Mouse (Mus musculus): ENCODE measurements around the gene Wdr6. TPM values are rescaled to one million over a fixed set of nuclear protein-coding genes. Genes with fewer than 3 reads are reported as not detected.

The Wdr6 gene
- polyA plus RNA-seq, 2 experiments = 91.5 to 123 TPM

GRCm38 (mm10) chr9:108573774-108574690 lies 4.5 kb downstream of the Wdr6 start:
- Histone ChIP-seq H3K4me1 (ENCODE audit: control insufficient read depth, insufficient read depth, low read length) (peaks cover 20% of the 10 kb centered on the region), H3K36me3 (ENCODE audit: control insufficient read depth, insufficient read depth, low read length) (peaks cover 54% of the 10 kb centered on the region), H3K27me3 (ENCODE audit: control insufficient read depth, insufficient read depth, low read length) (no peaks in the 10 kb centered on the region), H3K9me3 (ENCODE audit: control insufficient read depth, low read length) (no peaks in the 10 kb centered on the region), H3K9ac (ENCODE audit: low read depth, low read length, severe bottlenecking) (no peak overlapping the region), H3K4me3 (replicated peaks; ENCODE audit: low read length) (no peak overlapping the region), H3K27ac (replicated peaks; ENCODE audit: low read depth, low read length) (no peak overlapping the region), H3K4me2 (replicated peaks; ENCODE audit: low read depth, low read length, severe bottlenecking) (no peak overlapping the region)
- ATAC-seq (ENCODE audit: low FRiP score, low read depth) (no peak), DNase-seq (ENCODE audit: low spot score) (peak; percentile 50)
- no peak for TF ChIP-seq POLR2A (IDR thresholded peaks at IDR 0.05; ENCODE audit: borderline replicate concordance, extremely low read depth, insufficient read depth, insufficient read length)
- 57% methylated on average over 25 of the region's 26 CpGs for WGBS

DNA sequence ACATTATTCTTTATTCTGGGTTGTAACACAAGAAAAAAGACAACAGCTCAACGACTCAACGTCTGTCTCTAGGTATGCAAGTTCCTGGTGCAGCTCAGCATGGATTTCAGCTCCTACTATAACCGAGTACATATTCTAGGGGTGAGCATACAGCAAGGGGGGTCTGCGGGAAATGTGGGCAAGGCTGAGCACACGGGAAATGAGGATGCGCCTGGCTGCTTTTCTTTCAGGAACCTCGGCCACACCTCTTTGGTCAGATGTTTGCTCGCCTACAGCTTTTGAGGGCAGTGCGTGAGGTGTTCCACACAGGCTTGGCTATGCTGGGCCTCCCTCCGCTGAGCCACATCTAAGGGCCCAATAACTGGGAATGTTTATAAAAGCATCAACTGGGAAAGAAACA lies 6.2 kb downstream of the Wdr6 start:
- DNase-seq (ENCODE audit: low spot score) = no peak
- Histone ChIP-seq H3K36me3 (ENCODE audit: control insufficient read depth, insufficient read depth, low read length) (peaks cover 54% of the 10 kb centered on the region), H3K4me1 (ENCODE audit: control insufficient read depth, insufficient read depth, low read length) (peaks cover 20% of the 10 kb centered on the region), H3K4me3 (replicated peaks; ENCODE audit: low read length) (no peak overlapping the region), H3K27ac (replicated peaks; ENCODE audit: low read depth, low read length) (no peak overlapping the region), H3K9ac (ENCODE audit: low read depth, low read length, severe bottlenecking) (no peak overlapping the region), H3K4me2 (replicated peaks; ENCODE audit: low read depth, low read length, severe bottlenecking) (no peak overlapping the region), H3K9me3 (ENCODE audit: control insufficient read depth, low read length) (no peaks in the 10 kb centered on the region), H3K27me3 (ENCODE audit: control insufficient read depth, insufficient read depth, low read length) (no peaks in the 10 kb centered on the region)
- TF ChIP-seq POLR2A (IDR thresholded peaks at IDR 0.05; ENCODE audit: borderline replicate concordance, extremely low read depth, insufficient read depth, insufficient read length) = no peak
- no peak for ATAC-seq (ENCODE audit: low FRiP score, low read depth)
- 85% methylated on average over 10 of the region's 10 CpGs for WGBS

- Histone ChIP-seq H3K4me2 (replicated peaks; ENCODE audit: low read depth, low read length, severe bottlenecking) (no peak overlapping the region), H3K27ac (replicated peaks; ENCODE audit: low read depth, low read length) (no peak overlapping the region), H3K4me1 (ENCODE audit: control insufficient read depth, insufficient read depth, low read length) (peaks cover 12% of the 10 kb centered on the region), H3K27me3 (ENCODE audit: control insufficient read depth, insufficient read depth, low read length) (no peaks in the 10 kb centered on the region), H3K9me3 (ENCODE audit: control insufficient read depth, low read length) (no peaks in the 10 kb centered on the region), H3K4me3 (replicated peaks; ENCODE audit: low read length) (no peak overlapping the region), H3K9ac (ENCODE audit: low read depth, low read length, severe bottlenecking) (no peak overlapping the region), H3K36me3 (ENCODE audit: control insufficient read depth, insufficient read depth, low read length) (peaks cover 53% of the 10 kb centered on the region)
- DNase-seq (ENCODE audit: low spot score) (no peak), ATAC-seq (ENCODE audit: low FRiP score, low read depth) (no peak)
- TF ChIP-seq POLR2A (IDR thresholded peaks at IDR 0.05; ENCODE audit: borderline replicate concordance, extremely low read depth, insufficient read depth, insufficient read length) = no peak
- 92% methylated on average over 15 of the region's 16 CpGs for WGBS
Measured at GRCm38 (mm10) chr9:108571401-108571973, 7.1 kb downstream of the Wdr6 start.

DNA sequence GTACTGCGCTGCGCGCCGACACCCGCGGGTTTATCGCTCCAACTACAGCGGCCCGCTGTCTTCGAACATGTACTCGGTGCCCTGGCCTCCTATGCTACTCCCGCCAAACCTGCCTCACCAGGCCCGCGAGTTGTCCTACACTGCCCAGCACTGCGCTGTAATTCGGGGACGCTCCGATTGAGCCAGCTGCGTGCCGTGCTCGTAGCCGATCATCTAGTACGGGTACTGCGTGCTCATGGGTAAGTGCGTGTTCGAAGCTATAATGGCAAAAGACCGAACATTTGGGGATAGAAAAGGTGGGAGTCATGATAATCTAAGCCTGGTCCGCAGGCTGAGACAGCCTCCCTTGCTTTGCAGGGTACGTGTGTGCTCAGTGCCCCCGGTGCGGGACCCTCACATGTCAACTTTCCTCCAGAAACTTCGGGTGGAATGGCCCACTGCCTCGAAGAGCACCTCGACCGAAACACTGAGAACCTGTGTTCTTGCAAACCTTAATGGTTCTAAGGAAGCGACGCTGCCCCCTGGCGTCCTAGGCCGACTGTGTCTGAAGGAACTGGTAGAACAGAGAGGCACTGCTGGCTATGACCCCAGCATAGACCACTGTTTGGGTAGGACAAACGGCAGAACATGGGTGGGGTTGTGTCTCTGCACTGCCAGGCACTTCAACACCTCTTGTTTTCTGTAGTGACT lies 8.2 kb downstream of the Wdr6 start:
- DNase-seq (ENCODE audit: low spot score) = peak; percentile 84
- Histone ChIP-seq H3K36me3 (ENCODE audit: control insufficient read depth, insufficient read depth, low read length) (peaks cover 48% of the 10 kb centered on the region), H3K4me1 (ENCODE audit: control insufficient read depth, insufficient read depth, low read length) (peaks cover 16% of the 10 kb centered on the region), H3K4me2 (replicated peaks; ENCODE audit: low read depth, low read length, severe bottlenecking) (peak overlapping the region; percentile 99), H3K27ac (replicated peaks; ENCODE audit: low read depth, low read length) (peak overlapping the region; percentile 67; the same call in 1 of the 2 replicates), H3K4me3 (replicated peaks; ENCODE audit: low read length) (peak overlapping the region; percentile 62), H3K9ac (ENCODE audit: low read depth, low read length, severe bottlenecking) (peak overlapping the region; percentile 63), H3K27me3 (ENCODE audit: control insufficient read depth, insufficient read depth, low read length) (no peaks in the 10 kb centered on the region), H3K9me3 (ENCODE audit: control insufficient read depth, low read length) (no peaks in the 10 kb centered on the region)
- WGBS = 2% methylated on average over 35 of the region's 40 CpGs
- no peak for ATAC-seq (ENCODE audit: low FRiP score, low read depth)
- TF ChIP-seq POLR2A (IDR thresholded peaks at IDR 0.05; ENCODE audit: borderline replicate concordance, extremely low read depth, insufficient read depth, insufficient read length) = no peak
